Comparison of ENCODE assay signal across 8 mouse cellular contexts in the genomic region with DNA sequence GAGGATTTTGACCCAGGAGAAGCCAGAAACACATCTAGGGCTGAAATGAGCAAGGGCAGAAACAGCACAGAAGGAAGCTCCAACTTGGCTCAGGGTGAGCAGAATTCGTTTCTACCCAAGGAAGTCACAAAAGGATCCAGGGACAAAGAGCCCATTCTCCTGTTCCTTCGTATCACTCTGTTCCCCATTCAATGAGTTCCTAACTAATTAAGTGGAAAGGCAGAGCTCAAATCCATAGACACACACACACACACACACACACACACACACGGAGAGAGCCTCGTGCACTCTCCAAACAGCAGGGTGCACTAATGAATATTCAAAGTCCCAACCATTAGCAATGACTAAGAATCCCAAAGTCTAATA. TPM values are rescaled to one million over a fixed set of nuclear protein-coding genes. Genes with fewer than 3 reads are reported as not detected.
A peak's percentile ranks its signal among the peaks of the same experiment; 100 is the strongest.
DNase-seq lines count a peak whose midpoint lies in the region; ATAC-seq and TF ChIP-seq lines count a peak whose summit lies in the region.

No protein-coding gene starts in this region.

- no peaks in the 10 kb centered on the region for H3K36me3 ChIP-seq in lung, embryonic 14.5 days (ENCODE audit: insufficient read depth)
- no peaks in the 10 kb centered on the region for H3K36me3 ChIP-seq in hindbrain, embryonic 14.5 days (replicated peaks; ENCODE audit: control insufficient read depth, insufficient read depth)
- H3K36me3 ChIP-seq in midbrain, postnatal 0 days (ENCODE audit: insufficient read depth, low read length): no peaks in the 10 kb centered on the region

- no peak overlapping the region for H3K4me3 ChIP-seq in lung, embryonic 14.5 days (ENCODE audit: low read depth, low read length)
- H3K4me3 ChIP-seq in hindbrain, embryonic 14.5 days (replicated peaks; ENCODE audit: low read length): no peak overlapping the region
- H3K4me3 ChIP-seq in midbrain, postnatal 0 days (ENCODE audit: low read depth, low read length): no peak overlapping the region

- no peak for ATAC-seq in lung, embryonic 14.5 days (ENCODE audit: insufficient read depth)
- ATAC-seq in hindbrain, embryonic 14.5 days (ENCODE audit: low FRiP score): peak; percentile 58; the same call in 1 of the 2 replicates
- no peak for ATAC-seq in midbrain, postnatal 0 days (ENCODE audit: low FRiP score)
- no peak for ATAC-seq in activated CD4-positive, CD25-positive, alpha-beta regulatory T cell, adult 4 months

- peaks cover 26% of the 10 kb centered on the region for H3K4me1 ChIP-seq in lung, embryonic 14.5 days (ENCODE audit: insufficient read depth)
- H3K4me1 ChIP-seq in hindbrain, embryonic 14.5 days (replicated peaks; ENCODE audit: control insufficient read depth, insufficient read depth, low read length): peaks cover 33% of the 10 kb centered on the region
- H3K4me1 ChIP-seq in midbrain, postnatal 0 days (ENCODE audit: insufficient read depth, low read length): peaks cover 12% of the 10 kb centered on the region; the same call in 1 of the 2 replicates

- no peaks in the 10 kb centered on the region for H3K27me3 ChIP-seq in lung, embryonic 14.5 days (ENCODE audit: insufficient read depth, low read length)
- H3K27me3 ChIP-seq in hindbrain, embryonic 14.5 days (ENCODE audit: control insufficient read depth, insufficient read depth, low read length): no peaks in the 10 kb centered on the region
- H3K27me3 ChIP-seq in midbrain, postnatal 0 days (ENCODE audit: insufficient read depth, low read length): no peaks in the 10 kb centered on the region

- 48% methylated on average over 4 of the region's 4 CpGs for WGBS in lung, embryonic 14.5 days
- 4% methylated on average over 4 of the region's 4 CpGs for WGBS in hindbrain, embryonic 14.5 days
- 13% methylated on average over 4 of the region's 4 CpGs for WGBS in midbrain, postnatal 0 days

- peak overlapping the region; percentile 35; the same call in 1 of the 2 replicates for H3K4me2 ChIP-seq in lung, embryonic 14.5 days
- H3K4me2 ChIP-seq in hindbrain, embryonic 14.5 days (replicated peaks): peak overlapping the region; percentile 29
- H3K4me2 ChIP-seq in midbrain, postnatal 0 days (ENCODE audit: low read depth, low read length, poor library complexity, severe bottlenecking): peak overlapping the region; percentile 22

- TF ChIP-seq CTCF in lung, embryonic 14.5 days (IDR thresholded peaks at IDR 0.05; ENCODE audit: low read depth): no peak
- no peak for TF ChIP-seq CTCF in midbrain, postnatal 0 days (IDR thresholded peaks at IDR 0.05)

- H3K9ac ChIP-seq in lung, embryonic 14.5 days: no peak overlapping the region
- H3K9ac ChIP-seq in hindbrain, embryonic 14.5 days: 0 out of 2 replicates have a peak overlapping the region, but pooled peaks have one; percentile 6
- H3K9ac ChIP-seq in midbrain, postnatal 0 days (replicated peaks; ENCODE audit: low read length, poor library complexity, severe bottlenecking): no peak overlapping the region

- no peaks in the 10 kb centered on the region for H3K9me3 ChIP-seq in lung, embryonic 14.5 days (ENCODE audit: low read depth, low read length)
- H3K9me3 ChIP-seq in hindbrain, embryonic 14.5 days (ENCODE audit: control insufficient read depth, low read length): no peaks in the 10 kb centered on the region
- no peaks in the 10 kb centered on the region for H3K9me3 ChIP-seq in midbrain, postnatal 0 days (ENCODE audit: low read length)

- DNase-seq in lung, embryonic 14.5 days: no peak
- DNase-seq in lung, postnatal 36 days: no peak
- peak; percentile 70 for DNase-seq in embryo, embryonic 10.5 days (ENCODE audit: low spot score)
- DNase-seq in hindbrain, embryonic 14.5 days (ENCODE audit: low spot score): peak; percentile 63
- DNase-seq in midbrain, postnatal 0 days (ENCODE audit: low spot score): peak; percentile 71
- DNase-seq in urinary bladder, postnatal 25 days (ENCODE audit: low spot score): no peak
- DNase-seq in spleen, adult 12 weeks (ENCODE audit: low spot score): no peak

- peak overlapping the region; percentile 84 for H3K27ac ChIP-seq in lung, embryonic 14.5 days (ENCODE audit: low read depth)
- peak overlapping the region; percentile 71 for H3K27ac ChIP-seq in hindbrain, embryonic 14.5 days
- peak overlapping the region; percentile 44 for H3K27ac ChIP-seq in midbrain, postnatal 0 days (ENCODE audit: low read depth, low read length)

RNA-seq across cellular contexts. Expression of gene Pitpnc1, which starts 54.0 kb away (rescaled TPM):
- 16.2 and 17.3 TPM in 2 replicates for polyA plus RNA-seq in lung, embryonic 14.5 days (2014; fragmentation: Nextera tagmentation; extraction: Ambion mirVana)
- polyA plus RNA-seq in hindbrain, embryonic 14.5 days (2014; fragmentation: Nextera tagmentation; extraction: Ambion mirVana): 43.3 and 45.7 TPM in 2 replicates
- total RNA-seq in midbrain, postnatal 0 days (2014; rRNA removed): 54.8 and 56.5 TPM in 2 replicates
- polyA plus RNA-seq in midbrain, postnatal 0 days (2015; fragmentation: Nextera tagmentation; extraction: Ambion mirVana): 50.5 and 54.0 TPM in 2 replicates
- polyA plus RNA-seq in activated CD4-positive, CD25-positive, alpha-beta regulatory T cell, adult 4 months (2017; shearing (Covaris generic)): 100 to 1,000 TPM; 101 to 116 TPM

Comparison
In these comparisons a context has a peak if more than half of its experiments do, and no peak if none do; other contexts are left out.
1. DNase-seq: peak in embryo, embryonic 10.5 days (single experiment), hindbrain, embryonic 14.5 days (single experiment) and midbrain, postnatal 0 days (single experiment); none in lung, embryonic 14.5 days (single experiment), lung, postnatal 36 days (single experiment), urinary bladder, postnatal 25 days (single experiment) and spleen, adult 12 weeks (single experiment).
2. Peak in every context shown above with its lines, with median percentiles within 50 percentile points of each other: H3K27ac ChIP-seq and H3K4me2 ChIP-seq.